Mouse (Mus musculus) gastrocnemius, adult 8-10 months (tissue): Measurements from ENCODE around the gene Gm4491. TPM values are rescaled to one million over a fixed set of nuclear protein-coding genes. Genes with fewer than 3 reads are reported as not detected.

ENCODE experiments used
- DNase-seq, 2 experiments: peaks; one replicate each; pipeline ENCODE4 v3.0.0; 2022; ENCODE audit warnings: low spot score in 2 of 2
- total RNA-seq, 4 experiments: library from RNA; stranded (reverse); gene quantifications; 2 replicates each; pipeline ENCODE4 v1.2.4; 2022

Gene Gm4491
- total RNA-seq, 4 experiments from 2014 or later: not detected

DNA sequence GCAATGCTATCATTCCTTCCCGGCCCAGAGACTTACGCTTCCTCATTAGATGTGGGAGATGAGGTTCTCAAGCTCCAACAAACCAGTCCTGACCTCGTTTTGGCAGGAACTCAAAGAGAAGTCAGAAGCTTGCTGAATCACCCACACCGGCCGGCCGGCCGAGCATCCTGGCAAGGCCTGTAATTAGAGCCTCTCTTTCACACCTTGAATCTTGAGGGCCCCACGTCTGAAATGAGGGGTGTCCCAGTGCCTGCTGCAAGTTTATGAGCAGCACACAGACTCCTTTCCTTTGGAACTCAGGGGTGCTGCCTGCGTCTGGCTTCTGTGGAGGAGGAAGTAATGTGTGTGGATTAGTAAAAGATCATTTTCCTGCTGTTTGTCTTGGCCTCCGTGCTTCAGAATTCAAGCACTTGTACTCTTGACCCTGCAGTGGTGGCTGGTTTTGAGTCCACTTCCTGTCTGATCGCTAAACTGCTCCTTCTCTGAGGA is 31.5 kb downstream of the Gm4491 start:
- DNase-seq: no peak

DNA sequence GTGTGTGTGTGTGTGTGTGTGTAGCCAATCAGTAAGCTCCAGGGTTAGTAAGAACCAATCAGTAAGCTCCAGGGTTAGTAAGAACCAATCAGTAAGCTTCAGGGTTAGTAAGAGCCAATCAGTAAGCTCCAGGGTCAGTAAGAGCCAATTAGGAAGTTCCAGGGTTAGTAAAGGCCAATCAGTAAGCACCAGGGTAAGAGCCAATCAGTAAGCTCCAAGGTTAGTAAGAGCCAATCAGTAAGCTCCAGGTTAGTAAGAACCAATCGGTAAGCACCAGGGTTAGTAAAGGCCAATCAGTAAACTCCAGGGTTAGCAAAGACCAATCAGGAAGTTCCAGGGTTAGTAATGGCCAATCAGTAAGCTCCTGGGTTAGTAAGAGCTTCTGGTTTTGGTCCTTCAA is 32.8 kb downstream of the Gm4491 start:
- no peak for DNase-seq

GRCm38 (mm10) chr14:57075537-57075936 is 40.1 kb downstream of the Gm4491 start:
- DNase-seq: no peak

- DNase-seq: peak; percentile 9 to 14
These were observed 45.8 kb downstream of the Gm4491 start for GRCm38 (mm10) chr14:57069906-57070305.

GRCm38 (mm10) chr14:57066053-57066452 is 49.6 kb downstream of the Gm4491 start:
- no peak for DNase-seq

Other genes with a start within 250 kb of the Gm4491 start
- gene Zmym2, start 229.2 kb downstream of the Gm4491 start, total RNA-seq: 10 to 100 TPM; 32.3 to 42.2 (median 34.7) TPM
- under 1 TPM in 1 of 4 experiments, not detected in 3; 0.11 TPM for gene Gja3, start 57.8 kb downstream of the Gm4491 start, total RNA-seq
- under 1 TPM in 3 of 4 experiments, not detected in 1; 0.16 to 0.46 (median 0.24) TPM for gene Gjb2, start 11.2 kb downstream of the Gm4491 start, total RNA-seq
- gene Gjb6, start 17.7 kb upstream of the Gm4491 start, total RNA-seq: not detected